Mouse (Mus musculus): ENCODE measurements around the gene Arhgef18. TPM values are rescaled to one million over a fixed set of nuclear protein-coding genes. Genes with fewer than 3 reads are reported as not detected.
A peak's percentile ranks its signal among the peaks of the same experiment; 100 is the strongest.

Arhgef18 gene
- polyA plus RNA-seq (2012): 0.32 and 0.56 TPM in 2 replicates

DNA sequence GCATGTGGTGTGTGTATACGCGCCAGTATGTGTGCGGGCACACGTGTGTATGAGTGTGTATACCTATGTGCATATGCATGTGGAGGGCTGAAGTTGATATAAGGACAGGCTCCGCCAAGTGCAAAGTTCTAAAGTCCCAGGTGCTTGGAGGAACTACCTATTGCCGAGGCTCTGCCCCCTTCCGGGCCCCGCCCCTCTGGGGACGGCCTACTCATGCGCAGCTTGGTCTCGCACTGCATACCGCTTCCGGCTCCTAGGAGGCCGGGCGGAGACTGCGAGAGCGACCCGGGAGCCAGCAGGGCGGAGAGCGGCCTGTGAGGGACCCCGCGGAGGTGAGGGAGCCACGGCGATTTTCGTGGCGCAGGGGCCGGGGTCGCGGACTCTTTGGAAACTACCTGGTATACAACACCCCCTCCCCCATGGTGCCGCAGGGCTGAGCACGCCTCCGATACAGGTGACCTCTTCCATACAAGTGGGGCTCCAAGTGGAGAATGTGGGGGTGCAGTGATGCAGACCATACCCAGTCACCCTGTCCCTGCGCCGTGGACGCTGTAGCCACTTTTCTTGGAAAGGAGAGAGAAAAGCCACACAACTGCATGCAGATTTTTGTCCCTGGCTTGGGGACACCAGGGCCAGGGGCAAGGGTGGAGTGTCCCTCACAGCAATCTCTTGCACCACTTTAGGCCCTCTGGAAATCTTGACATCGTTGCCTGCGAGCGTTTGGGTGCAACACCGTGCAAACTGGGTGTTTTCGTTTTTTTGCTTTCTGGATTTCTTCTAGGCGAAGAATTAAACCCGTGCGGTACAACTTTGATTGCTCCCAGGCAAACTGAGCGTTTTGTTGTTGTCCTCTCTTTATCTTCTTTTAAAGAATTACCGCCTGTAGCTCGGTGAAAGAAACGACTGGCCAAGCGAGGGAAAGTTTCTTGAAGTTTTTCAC lies at the start of gene Arhgef18:
TSS of gene Arhgef18 (plus strand) at position 236 of the 940 bp plus-strand sequence.
- peaks cover 36% of the 10 kb centered on the region for H3K4me1 ChIP-seq (ENCODE audit: control insufficient read depth)
- peaks cover 7% of the 10 kb centered on the region for H3K36me3 ChIP-seq (ENCODE audit: control insufficient read depth)
- no peaks in the 10 kb centered on the region for H3K27me3 ChIP-seq (ENCODE audit: control insufficient read depth)
- no peak for TF ChIP-seq GATA1 (IDR thresholded peaks at IDR 0.05; ENCODE audit: low read length)
- TF ChIP-seq TAL1 (IDR thresholded peaks at IDR 0.05; ENCODE audit: low read length): no peak
- H3K4me3 ChIP-seq (replicated peaks): peak within 1 kb of the TSS; percentile 80
- H3K9me3 ChIP-seq (ENCODE audit: control insufficient read depth, low read length): no peaks in the 10 kb centered on the region

DNA sequence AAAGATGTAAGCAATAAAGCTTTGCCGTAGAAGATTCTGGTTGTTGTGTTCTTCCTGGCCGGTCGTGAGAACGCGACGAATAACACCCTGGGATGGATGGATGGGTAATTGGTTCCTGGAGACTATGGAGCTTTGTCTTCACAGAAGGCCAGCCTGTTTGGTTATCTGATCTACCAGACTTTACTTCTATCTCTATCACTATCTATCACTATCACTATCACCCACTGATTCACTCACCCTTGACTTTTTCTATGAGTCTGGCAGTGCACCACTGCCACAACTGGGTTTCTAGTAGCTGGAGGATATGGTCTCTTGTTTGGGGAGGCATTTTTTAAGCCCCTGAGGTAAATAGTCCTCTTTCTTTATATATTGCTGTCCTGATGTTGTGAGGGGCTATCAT lies 47.5 kb upstream of the Arhgef18 start:
- no peaks in the 10 kb centered on the region for H3K4me1 ChIP-seq (ENCODE audit: control insufficient read depth)
- no peaks in the 10 kb centered on the region for H3K27me3 ChIP-seq (ENCODE audit: control insufficient read depth)
- TF ChIP-seq TAL1 (IDR thresholded peaks at IDR 0.05; ENCODE audit: low read length) (no peak), GATA1 (IDR thresholded peaks at IDR 0.05; ENCODE audit: low read length) (no peak)
- H3K9me3 ChIP-seq (ENCODE audit: control insufficient read depth, low read length): no peaks in the 10 kb centered on the region
- no peaks in the 10 kb centered on the region for H3K36me3 ChIP-seq (ENCODE audit: control insufficient read depth)
- H3K4me3 ChIP-seq (replicated peaks): no peak overlapping the region

DNA sequence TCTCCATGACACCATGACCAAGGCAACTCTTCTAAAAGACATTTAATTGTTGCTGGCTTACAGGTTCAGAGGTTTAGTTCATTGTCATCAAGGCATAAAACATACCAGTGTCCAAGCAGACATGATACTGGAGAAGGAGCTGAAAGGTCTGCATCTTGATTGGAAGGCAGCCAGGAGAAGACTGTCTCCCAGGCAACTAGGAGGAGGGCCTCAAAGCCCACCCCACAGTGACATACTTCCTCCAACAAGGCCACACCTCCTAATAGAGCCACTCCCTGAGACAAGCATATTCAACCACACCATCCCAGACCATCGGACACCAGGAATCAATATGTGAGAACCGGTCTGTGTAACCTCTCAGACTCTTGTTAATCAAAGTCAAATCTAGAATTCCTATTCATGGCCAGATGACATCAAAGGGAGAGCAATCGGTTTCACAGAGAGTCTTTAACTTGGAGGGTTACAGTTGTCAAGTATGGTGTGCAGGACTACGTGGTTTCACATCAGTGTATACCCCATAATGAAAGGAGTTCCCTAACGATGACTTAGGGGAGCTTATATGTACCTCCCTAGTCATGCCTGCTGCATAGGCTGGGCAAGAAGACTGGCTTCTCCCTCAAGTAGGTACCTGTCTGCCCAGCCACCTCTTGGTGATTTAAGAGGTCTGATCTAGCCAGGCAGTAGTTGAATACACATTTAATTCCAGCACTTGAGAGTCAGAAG lies 46.0 kb upstream of the Arhgef18 start:
- TF ChIP-seq GATA1 (IDR thresholded peaks at IDR 0.05; ENCODE audit: low read length) (no peak), TAL1 (IDR thresholded peaks at IDR 0.05; ENCODE audit: low read length) (no peak)
- Histone ChIP-seq H3K4me3 (replicated peaks) (no peak overlapping the region), H3K36me3 (ENCODE audit: control insufficient read depth) (no peaks in the 10 kb centered on the region), H3K9me3 (ENCODE audit: control insufficient read depth, low read length) (no peaks in the 10 kb centered on the region), H3K27me3 (ENCODE audit: control insufficient read depth) (no peaks in the 10 kb centered on the region), H3K4me1 (ENCODE audit: control insufficient read depth) (no peaks in the 10 kb centered on the region)

DNA sequence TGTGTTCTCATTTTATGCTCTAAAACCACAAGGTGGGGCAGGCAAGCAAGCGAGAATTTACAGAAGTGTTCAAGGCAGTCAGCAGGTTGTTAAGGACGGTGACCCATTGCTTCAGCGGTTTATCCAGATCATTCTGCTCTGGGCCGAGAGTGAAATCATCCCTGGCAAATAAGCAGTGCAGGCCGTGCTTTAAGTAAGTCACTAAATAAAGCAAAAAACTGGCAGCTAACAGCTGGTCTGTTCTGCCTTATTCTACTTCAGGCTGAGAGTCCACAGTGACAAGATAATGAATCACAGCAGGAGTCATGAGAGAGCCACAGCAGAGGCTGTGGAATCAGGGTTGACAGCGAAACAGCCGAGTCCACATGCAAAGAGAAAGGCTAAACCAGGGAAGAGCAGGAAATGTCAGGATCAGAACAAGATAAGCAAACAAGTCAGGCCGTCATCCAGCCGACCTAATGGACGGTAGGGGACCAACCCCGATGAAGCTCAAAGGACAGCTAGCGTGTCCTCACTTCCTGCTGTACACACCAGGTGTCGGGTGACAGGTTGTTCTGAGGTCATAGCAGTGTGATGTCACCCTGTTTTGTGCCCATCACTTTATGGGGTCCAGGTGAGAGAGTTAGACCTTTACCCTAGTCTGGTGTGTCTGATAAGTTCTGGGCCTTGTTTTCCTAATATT lies 44.5 kb upstream of the Arhgef18 start:
- peaks cover 1% of the 10 kb centered on the region; the same call in 1 of the 2 replicates for H3K4me1 ChIP-seq (ENCODE audit: control insufficient read depth)
- no peak for TF ChIP-seq TAL1 (IDR thresholded peaks at IDR 0.05; ENCODE audit: low read length)
- no peak for TF ChIP-seq GATA1 (IDR thresholded peaks at IDR 0.05; ENCODE audit: low read length)
- H3K4me3 ChIP-seq (replicated peaks): no peak overlapping the region
- no peaks in the 10 kb centered on the region for H3K36me3 ChIP-seq (ENCODE audit: control insufficient read depth)
- H3K9me3 ChIP-seq (ENCODE audit: control insufficient read depth, low read length): no peaks in the 10 kb centered on the region
- no peaks in the 10 kb centered on the region for H3K27me3 ChIP-seq (ENCODE audit: control insufficient read depth)

DNA sequence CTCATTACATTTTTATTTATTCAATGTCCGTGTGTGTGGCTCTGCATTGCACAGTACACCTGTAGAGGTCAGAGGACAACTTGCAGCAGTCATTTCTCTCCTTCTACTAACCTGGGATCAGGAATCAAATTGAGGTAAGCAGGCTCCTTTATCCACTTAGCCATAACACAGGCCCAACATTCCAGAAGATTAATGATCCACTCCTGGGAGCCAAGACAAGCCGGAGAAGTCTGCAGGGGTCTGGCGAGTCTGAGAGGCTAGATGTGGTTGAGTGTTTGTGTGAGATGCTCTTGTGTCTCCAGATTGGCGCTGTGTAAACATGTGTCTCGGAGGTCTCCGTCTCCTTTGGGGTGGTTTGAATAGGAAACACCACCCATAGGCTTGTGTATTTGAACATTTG lies 42.1 kb upstream of the Arhgef18 start:
- peaks cover 1% of the 10 kb centered on the region; the same call in 1 of the 2 replicates for H3K4me1 ChIP-seq (ENCODE audit: control insufficient read depth)
- H3K9me3 ChIP-seq (ENCODE audit: control insufficient read depth, low read length): no peaks in the 10 kb centered on the region
- TF ChIP-seq GATA1 (IDR thresholded peaks at IDR 0.05; ENCODE audit: low read length) (no peak), TAL1 (IDR thresholded peaks at IDR 0.05; ENCODE audit: low read length) (no peak)
- no peaks in the 10 kb centered on the region for H3K27me3 ChIP-seq (ENCODE audit: control insufficient read depth)
- H3K36me3 ChIP-seq (ENCODE audit: control insufficient read depth): no peaks in the 10 kb centered on the region
- H3K4me3 ChIP-seq (replicated peaks): no peak overlapping the region

DNA sequence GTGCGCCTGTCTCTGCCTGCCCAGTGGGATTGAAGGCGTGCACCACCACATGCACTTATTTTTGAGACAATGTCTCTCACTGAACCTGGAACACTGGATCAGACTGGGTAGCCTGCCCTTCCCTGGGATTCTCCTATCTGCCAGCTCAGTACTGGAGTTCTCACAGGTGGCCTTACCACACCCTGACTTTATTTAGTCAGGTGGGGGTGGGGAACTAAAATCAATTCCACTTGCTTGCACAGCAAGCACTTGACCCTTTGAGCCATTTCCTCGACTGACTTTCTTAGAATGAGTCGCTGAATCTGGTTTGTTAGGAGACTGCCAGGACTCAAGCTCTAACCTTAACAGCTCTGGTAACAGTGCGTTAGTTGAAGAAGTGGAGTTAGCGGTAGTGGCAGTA lies 40.1 kb upstream of the Arhgef18 start:
- TF ChIP-seq TAL1 (IDR thresholded peaks at IDR 0.05; ENCODE audit: low read length) (no peak), GATA1 (IDR thresholded peaks at IDR 0.05; ENCODE audit: low read length) (no peak)
- H3K4me3 ChIP-seq (replicated peaks): no peak overlapping the region
- peaks cover 1% of the 10 kb centered on the region; the same call in 1 of the 2 replicates for H3K4me1 ChIP-seq (ENCODE audit: control insufficient read depth)
- H3K9me3 ChIP-seq (ENCODE audit: control insufficient read depth, low read length): no peaks in the 10 kb centered on the region
- H3K36me3 ChIP-seq (ENCODE audit: control insufficient read depth): no peaks in the 10 kb centered on the region
- no peaks in the 10 kb centered on the region for H3K27me3 ChIP-seq (ENCODE audit: control insufficient read depth)

DNA sequence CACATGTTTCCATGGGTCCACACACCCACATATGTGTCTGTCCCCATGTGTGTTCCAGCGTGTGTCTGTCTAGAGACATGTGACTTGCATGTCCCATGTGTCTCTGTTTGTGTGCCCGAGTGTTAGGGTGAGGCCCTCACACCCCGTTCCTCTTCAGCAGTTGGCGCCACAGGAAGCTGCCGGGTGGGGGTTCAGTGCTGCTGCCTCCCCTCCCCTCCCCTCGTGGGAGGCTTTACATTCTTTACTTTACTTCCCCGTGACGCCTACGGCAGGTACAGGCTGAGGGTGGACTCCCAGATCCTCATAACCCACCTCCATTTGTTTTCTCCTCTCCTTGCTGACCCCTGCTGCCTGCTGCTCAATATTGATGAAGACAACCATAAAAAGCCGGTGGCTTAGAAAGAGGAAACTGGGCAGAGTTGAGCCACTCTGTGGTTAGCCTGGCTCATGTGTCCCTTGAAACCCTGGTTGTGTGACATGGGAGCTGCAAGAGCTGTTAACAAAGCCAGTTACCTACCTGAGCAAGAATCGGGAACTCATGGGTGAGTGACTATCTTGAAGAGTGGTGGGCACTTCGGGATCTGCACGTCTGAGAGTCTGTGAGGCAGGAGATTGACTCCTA lies 39.5 kb upstream of the Arhgef18 start, which contains the start of gene A430078G23Rik:
TSS of gene A430078G23Rik (plus strand) at position 227 of the 622 bp plus-strand sequence.
- no peak for TF ChIP-seq GATA1 (IDR thresholded peaks at IDR 0.05; ENCODE audit: low read length)
- TF ChIP-seq TAL1 (IDR thresholded peaks at IDR 0.05; ENCODE audit: low read length): no peak
- Histone ChIP-seq H3K4me1 (ENCODE audit: control insufficient read depth) (peaks cover 1% of the 10 kb centered on the region; the same call in 1 of the 2 replicates), H3K27me3 (ENCODE audit: control insufficient read depth) (no peaks in the 10 kb centered on the region), H3K36me3 (ENCODE audit: control insufficient read depth) (no peaks in the 10 kb centered on the region), H3K4me3 (replicated peaks) (no peak within 1 kb of the TSS), H3K9me3 (ENCODE audit: control insufficient read depth, low read length) (no peaks in the 10 kb centered on the region)

DNA sequence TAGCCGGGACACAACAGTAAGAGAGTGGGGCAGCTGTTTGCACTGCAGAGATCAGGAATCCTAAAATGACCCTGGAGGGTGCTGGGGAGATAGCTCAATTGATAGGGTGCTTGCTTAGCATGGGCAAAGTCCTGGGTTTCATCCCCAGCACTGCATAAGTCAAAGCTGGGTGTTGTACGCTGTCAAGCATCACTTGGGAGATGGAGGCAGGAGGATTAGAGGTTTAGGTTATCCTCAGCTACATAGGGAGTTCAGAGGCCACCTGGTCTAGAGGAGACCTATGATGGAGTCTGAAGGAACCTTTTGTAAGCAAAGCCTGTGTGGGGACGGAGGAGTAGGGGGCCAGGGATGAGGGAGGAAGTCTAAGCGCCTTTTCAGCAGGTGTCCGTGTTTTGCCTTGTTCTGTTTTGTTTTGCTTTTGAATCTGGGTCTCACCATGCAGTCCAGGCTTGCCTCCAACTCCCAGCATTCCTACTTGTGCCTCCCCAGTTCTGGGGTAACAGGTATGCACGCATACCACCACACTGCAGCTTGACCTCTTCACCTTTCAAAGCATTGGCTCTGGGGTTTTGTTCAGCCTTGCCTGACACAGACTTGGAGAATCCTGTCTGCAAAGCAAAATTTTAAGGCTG lies 38.9 kb upstream of the Arhgef18 start:
- TF ChIP-seq GATA1 (IDR thresholded peaks at IDR 0.05; ENCODE audit: low read length) (no peak), TAL1 (IDR thresholded peaks at IDR 0.05; ENCODE audit: low read length) (no peak)
- no peaks in the 10 kb centered on the region for H3K9me3 ChIP-seq (ENCODE audit: control insufficient read depth, low read length)
- no peaks in the 10 kb centered on the region for H3K27me3 ChIP-seq (ENCODE audit: control insufficient read depth)
- no peaks in the 10 kb centered on the region for H3K36me3 ChIP-seq (ENCODE audit: control insufficient read depth)
- no peak overlapping the region for H3K4me3 ChIP-seq (replicated peaks)
- H3K4me1 ChIP-seq (ENCODE audit: control insufficient read depth): peaks cover 1% of the 10 kb centered on the region; the same call in 1 of the 2 replicates

All from erythroblast, embryonic 14.5 days (primary cell).